Mouse (Mus musculus): Measurements from ENCODE around the gene Vav2.

DNA sequence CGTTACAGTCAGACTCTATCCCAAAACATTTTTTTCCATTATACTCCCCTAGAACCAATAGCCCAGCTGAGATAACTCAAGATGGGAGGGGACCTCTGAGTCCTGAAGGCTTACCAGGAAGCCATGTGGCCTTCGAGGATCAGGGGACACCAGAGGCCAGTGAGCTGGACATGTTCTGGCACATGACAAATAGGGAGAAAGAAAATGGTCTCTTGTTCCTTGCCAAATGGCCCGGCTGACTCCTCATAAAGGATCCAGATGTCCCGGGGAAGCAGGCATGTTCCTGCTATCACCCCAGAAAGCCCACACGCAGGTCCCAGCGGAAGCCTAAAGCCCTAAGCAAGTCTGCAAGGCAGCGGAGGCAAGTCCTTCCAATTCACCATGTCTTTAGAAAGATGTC, 3.2 kb downstream of the Vav2 start:
- no peak for TF ChIP-seq CTCF (IDR thresholded peaks at IDR 0.05; ENCODE audit: insufficient read depth, low read depth, low read length)
- TF ChIP-seq POLR2A (IDR thresholded peaks at IDR 0.05; ENCODE audit: insufficient read depth, low read depth, low read length) = no peak
